Mouse (Mus musculus) gastrocnemius, adult 18-20 months (tissue): ENCODE measurements at regions not wholly inside any gene's neighbourhood (a gene's known extent, or its start where the extent isn't known, plus 50 kb on each side); places are given as distances from the start of the nearest gene placed in this dataset.
"Not testable (repeated sequence)": the region's sequence is repeated elsewhere in the genome, so short reads cannot be mapped to it uniquely, and the experiment has no call there.

ENCODE experiments used
- DNase-seq: peaks from one replicate; pipeline ENCODE4 v3.0.0; 2021; ENCODE audit warnings: low spot score

- DNase-seq = not testable (repeated sequence)
These were observed 325.0 kb downstream of the Phf3 start for GRCm38 (mm10) chr1:30548761-30549160.

- no peak for DNase-seq
These were observed 333.5 kb downstream of the Phf3 start for GRCm38 (mm10) chr1:30540088-30540698.

GRCm38 (mm10) chr1:30536989-30537975 is 336.4 kb downstream of the Phf3 start:
- no peak for DNase-seq

GRCm38 (mm10) chr1:30517348-30517747 is 356.4 kb downstream of the Phf3 start:
- DNase-seq = no peak

GRCm38 (mm10) chr1:30515846-30516245 is 357.9 kb downstream of the Phf3 start:
- no peak for DNase-seq

GRCm38 (mm10) chr1:30503224-30503623 is 370.5 kb downstream of the Phf3 start:
- DNase-seq = no peak

- DNase-seq = no peak
These were observed 413.3 kb downstream of the Phf3 start for GRCm38 (mm10) chr1:30460295-30460958.

- DNase-seq = no peak
These were observed 435.8 kb downstream of the Phf3 start for GRCm38 (mm10) chr1:30437964-30438363.

- no peak for DNase-seq
These were observed 457.1 kb downstream of the Phf3 start for GRCm38 (mm10) chr1:30416582-30416981.

- DNase-seq = no peak
These were observed 458.8 kb downstream of the Phf3 start for GRCm38 (mm10) chr1:30414881-30415439.
